Mouse (Mus musculus): ENCODE measurements around the gene Slc46a1.

- TF ChIP-seq CTCF (IDR thresholded peaks at IDR 0.05; ENCODE audit: borderline replicate concordance, control insufficient read depth, extremely low read depth, insufficient read depth, low read length, poor library complexity) (0 out of 2 replicates have a peak, but pooled peaks have one; percentile 13), POLR2A (IDR thresholded peaks at IDR 0.05; ENCODE audit: control insufficient read depth, extremely low read depth, insufficient read depth, low read length, poor library complexity) (no peak)
Observed at GRCm38 (mm10) chr11:78497071-78497541, 31.6 kb downstream of the Slc46a1 start.
